Mouse (Mus musculus) ES-E14 (cell line): ENCODE data around the gene Prkcz. TPM values are rescaled to one million over a fixed set of nuclear protein-coding genes. Genes with fewer than 3 reads are reported as not detected.
"Not testable (repeated sequence)": the region's sequence is repeated elsewhere in the genome, so short reads cannot be mapped to it uniquely, and the experiment has no call there.

Experiments used
- DNase-seq: peaks from one replicate; pipeline ENCODE4 v3.0.0-alpha.2; 2013; ENCODE audit warnings: low read depth, low spot score
- H3K27ac ChIP-seq: 2 replicates; pipeline ENCODE4 v1.5.1; 2012; ENCODE audit warnings: low read depth, mild to moderate bottlenecking, low read length, moderate library complexity, mixed read lengths; ENCODE audit not compliant: poor library complexity, insufficient read depth, severe bottlenecking
- H3K36me3 ChIP-seq: 2 replicates; pipeline ENCODE4 v1.6.1; 2012; ENCODE audit warnings: mild to moderate bottlenecking, low read length, moderate library complexity, mixed read lengths; ENCODE audit not compliant: control insufficient read depth, poor library complexity, insufficient read depth, severe bottlenecking
- H3K4me1 ChIP-seq, 2 experiments: fragments of 150-350 bp in 1 of 2; sonication (generic) in 1 of 2; 2 replicates each; pipeline ENCODE4 v1.6.1; 2012; ENCODE audit warnings: low read length in 2 of 2, mild to moderate bottlenecking in 1 of 2, mixed read lengths in 1 of 2; ENCODE audit not compliant: control insufficient read depth in 2 of 2, insufficient read depth in 2 of 2, poor library complexity in 1 of 2
- H3K4me3 ChIP-seq, 2 experiments: fragments of 150-350 bp in 1 of 2; sonication (generic) in 1 of 2; 2 replicates each; pipeline ENCODE4 v1.5.1; 2012; ENCODE audit warnings: low read length in 2 of 2, low read depth in 1 of 2, mild to moderate bottlenecking in 1 of 2, mixed read lengths in 1 of 2; ENCODE audit not compliant: insufficient read depth in 1 of 2, poor library complexity in 1 of 2, severe bottlenecking in 1 of 2
- H3K9ac ChIP-seq: 2 replicates; pipeline ENCODE4 v1.6.1; 2012; ENCODE audit warnings: low read depth, mild to moderate bottlenecking, low read length, mixed read lengths; ENCODE audit not compliant: poor library complexity, insufficient read depth, severe bottlenecking
- H3K9me3 ChIP-seq: fragments of 150-350 bp; sonication (generic); 2 replicates; pipeline ENCODE4 v1.6.1; 2012; ENCODE audit warnings: low read depth, mild to moderate bottlenecking, low read length; ENCODE audit not compliant: control insufficient read depth, insufficient read depth
- CHD2 ChIP-seq: IDR thresholded peaks from 2 replicates; pipeline ENCODE4 v1.6.1; 2014; ENCODE audit warnings: mild to moderate bottlenecking, low read depth, low read length, inconsistent platforms
- HCFC1 ChIP-seq: IDR thresholded peaks from 2 replicates; pipeline ENCODE4 v1.6.1; 2012; ENCODE audit warnings: low read length, inconsistent platforms, borderline replicate concordance; ENCODE audit not compliant: insufficient read depth
- MAFK ChIP-seq: IDR thresholded peaks from 2 replicates; pipeline ENCODE4 v1.6.1; 2014; ENCODE audit warnings: mild to moderate bottlenecking, low read depth, low read length, inconsistent platforms; ENCODE audit not compliant: insufficient read depth
- ZC3H11A ChIP-seq: IDR thresholded peaks from 2 replicates; pipeline ENCODE4 v1.6.1; 2012; ENCODE audit warnings: low read depth, mild to moderate bottlenecking, inconsistent platforms, low read length, borderline replicate concordance
- ZNF384 ChIP-seq: IDR thresholded peaks from 2 replicates; pipeline ENCODE4 v1.6.1; 2012; ENCODE audit warnings: low read depth, low read length, inconsistent platforms
- in situ Hi-C, 2 experiments: fragments of 600-800 bp; cut with MboI; formaldehyde crosslinking; loops; one replicate each; pipeline ENCODE4 v1.15.1; 2025; ENCODE audit warnings: low sequenced_read_pairs in 2 of 2, inconsistent platforms in 1 of 2; ENCODE audit not compliant: unreplicated experiment in 2 of 2
- total RNA-seq: library from RNA; depleted of rRNA; stranded (reverse); fragments of 300-350 nt; gene quantifications from 2 replicates; pipeline ENCODE4 v1.2.3, GENCODE M21; 2012

Gene Prkcz
- total RNA-seq, 1 experiment = 17.0 TPM

DNA sequence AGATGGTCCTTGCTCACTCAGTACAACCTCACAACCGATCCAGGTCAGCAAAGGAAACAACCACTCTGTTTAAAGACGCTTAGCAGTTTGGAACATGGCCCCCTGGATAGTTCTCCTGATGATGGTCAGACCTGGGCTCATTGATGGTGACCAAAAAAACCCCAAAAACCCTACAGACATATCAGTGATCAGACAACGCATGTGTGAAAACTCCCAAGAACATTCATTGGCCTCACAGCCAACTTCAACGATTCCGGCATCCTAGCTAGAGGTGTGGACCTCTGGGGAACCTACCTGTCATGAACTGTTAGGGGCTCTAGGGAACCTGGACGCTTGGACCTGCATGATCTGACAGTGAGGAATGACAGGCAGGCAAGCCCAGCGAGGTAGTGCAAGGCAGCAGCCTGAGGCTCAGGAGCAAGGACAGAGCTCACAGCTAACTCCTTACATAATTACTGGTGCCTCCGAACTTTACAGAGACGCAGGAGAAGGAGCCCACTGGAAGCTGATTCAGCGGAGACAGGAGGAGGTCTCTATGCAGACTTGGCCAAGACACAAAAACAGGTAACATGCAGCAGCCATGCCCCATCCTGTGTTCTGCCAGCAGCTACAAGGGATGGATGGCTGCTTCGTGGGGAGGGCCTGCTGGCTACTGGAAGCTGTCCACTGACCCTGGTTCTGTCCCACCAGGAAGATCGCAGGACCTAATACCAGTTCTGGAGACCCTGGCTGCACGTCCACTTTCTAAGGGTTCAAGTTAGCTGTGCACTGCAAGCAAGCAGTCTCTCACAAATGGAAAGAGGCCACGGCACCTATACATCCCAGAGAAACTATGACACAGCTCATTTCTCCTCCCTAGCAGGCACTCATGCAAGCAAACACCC is 17.5 kb downstream of the Prkcz start:
- Histone ChIP-seq H3K36me3 (no peaks in the 10 kb centered on the region), H3K27ac (no peak overlapping the region), H3K4me1 (peaks cover 0 to 6% of the 10 kb centered on the region in 2 experiments; a peak in 1 of 4 replicates), H3K4me3 (no peak overlapping the region), H3K9ac (no peak overlapping the region), H3K9me3 (no peaks in the 10 kb centered on the region)
- no peak for TF ChIP-seq ZC3H11A
- TF ChIP-seq ZNF384 = no peak
- no peak for TF ChIP-seq HCFC1
- TF ChIP-seq CHD2 = no peak
- TF ChIP-seq MAFK = no peak
- in situ Hi-C loops = no loop called here
- no peak for DNase-seq

DNA sequence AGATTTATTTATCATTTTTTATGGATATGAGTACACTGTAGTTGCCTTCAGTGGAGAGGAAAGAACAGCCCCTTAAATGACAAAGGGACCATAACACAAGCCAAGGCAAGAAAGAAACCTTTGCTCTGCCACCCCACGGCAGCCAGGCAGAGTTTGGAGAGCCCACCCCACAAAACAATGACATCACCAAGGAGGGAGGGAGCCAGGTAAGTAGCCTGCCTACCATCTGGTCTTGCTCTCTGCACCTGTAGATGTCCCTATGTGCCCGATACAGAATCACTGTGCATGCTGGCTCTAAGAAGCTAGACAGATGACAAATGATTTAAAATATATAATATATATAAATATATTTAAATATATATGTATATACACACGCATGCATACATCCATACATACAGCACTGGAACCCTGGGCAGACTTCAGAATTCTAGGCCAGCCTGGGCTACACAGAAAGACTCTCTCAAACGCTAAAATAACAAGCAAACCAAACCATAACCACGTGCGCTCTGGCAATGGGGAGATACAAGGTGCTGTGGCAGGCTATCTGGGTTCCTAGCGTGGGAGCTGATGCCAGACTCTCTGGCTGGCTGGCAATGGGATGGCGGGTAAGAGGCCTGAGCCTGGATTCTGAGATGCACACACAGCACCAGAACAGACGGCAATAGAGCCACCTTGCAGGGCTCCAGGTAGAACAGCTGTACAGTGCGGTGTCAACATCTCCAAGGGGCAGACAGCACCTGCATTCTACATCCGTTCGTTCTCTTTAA is 24.7 kb downstream of the Prkcz start:
- no peak overlapping the region for H3K27ac ChIP-seq
- in situ Hi-C loops = no loop called here
- H3K9me3 ChIP-seq = no peaks in the 10 kb centered on the region
- no peak overlapping the region for H3K4me3 ChIP-seq
- no peak for DNase-seq
- H3K4me1 ChIP-seq = peaks cover 0 to 5% of the 10 kb centered on the region in 2 experiments; a peak in 1 of 4 replicates
- no peak overlapping the region for H3K9ac ChIP-seq
- H3K36me3 ChIP-seq = no peaks in the 10 kb centered on the region
- TF ChIP-seq CHD2 (no peak), ZC3H11A (no peak), MAFK (no peak), HCFC1 (no peak), ZNF384 (no peak)

DNA sequence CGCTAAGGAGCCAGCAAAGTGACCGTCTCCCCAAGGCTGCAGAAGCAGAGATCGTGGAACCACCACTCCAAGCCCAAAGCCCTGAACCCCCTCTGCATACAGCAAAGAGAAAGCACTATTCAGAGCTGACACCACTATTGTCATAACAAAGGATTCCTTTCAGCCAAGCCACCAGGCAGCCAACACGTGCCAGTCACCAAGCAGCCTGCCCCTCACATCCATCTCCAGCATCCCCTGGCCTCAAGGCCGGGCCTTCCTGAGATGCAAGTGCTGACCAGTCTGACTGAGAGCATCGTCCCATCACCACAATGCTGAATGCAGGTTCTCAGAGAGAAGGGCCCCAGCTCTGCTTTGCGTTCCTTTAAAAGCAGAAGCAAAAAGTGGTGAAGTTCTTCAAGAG is 28.9 kb downstream of the Prkcz start:
- in situ Hi-C loops = no loop called here
- Histone ChIP-seq H3K9me3 (no peaks in the 10 kb centered on the region), H3K4me1 (peaks cover 0 to 5% of the 10 kb centered on the region in 2 experiments; a peak in 1 of 4 replicates), H3K27ac (no peak overlapping the region), H3K4me3 (no peak overlapping the region), H3K36me3 (no peaks in the 10 kb centered on the region), H3K9ac (no peak overlapping the region)
- DNase-seq = no peak
- TF ChIP-seq HCFC1 (no peak), ZNF384 (no peak), MAFK (no peak), CHD2 (no peak), ZC3H11A (no peak)

GRCm38 (mm10) chr4:155328385-155328784 is 32.8 kb downstream of the Prkcz start:
- DNase-seq, H3K36me3 ChIP-seq, H3K9me3 ChIP-seq, H3K9ac ChIP-seq, in situ Hi-C loops, H3K27ac ChIP-seq, H3K4me3 ChIP-seq: not testable (repeated sequence)
- H3K4me1 ChIP-seq = peaks cover 0 to 14% of the 10 kb centered on the region in 2 experiments; a peak in 2 of 4 replicates
